Mouse (Mus musculus): ENCODE measurements around the gene Chrna5. TPM values are rescaled to one million over a fixed set of nuclear protein-coding genes. Genes with fewer than 3 reads are reported as not detected.

The Chrna5 gene
- total RNA-seq (2014; fragmentation: Nextera tagmentation) = 1.4 and 2.9 TPM in 2 replicates
- total RNA-seq (2017) = 0.33 and 0.76 TPM in 2 replicates
- 0.16 and 0.32 TPM in 2 replicates for polyA plus RNA-seq (2012)

- H3K4me3 ChIP-seq (ENCODE audit: low read depth, low read length) = peak within 1 kb of the TSS; percentile 72
- no peak for TF ChIP-seq CTCF (IDR thresholded peaks at IDR 0.05; ENCODE audit: low read depth, low read length)
- TF ChIP-seq TAL1 (conservative IDR thresholded peaks at IDR 0.05; ENCODE audit: low read depth, low read length) = no peak
- no peak for TF ChIP-seq POLR2AphosphoS5 (IDR thresholded peaks at IDR 0.05; ENCODE audit: insufficient replicate concordance, low read depth, low read length)
- TF ChIP-seq GATA1 (IDR thresholded peaks at IDR 0.05; ENCODE audit: borderline replicate concordance, low read length) = no peak
- TF ChIP-seq GATA2 (IDR thresholded peaks at IDR 0.05; ENCODE audit: borderline replicate concordance, low read depth, low read length) = no peak
- ATAC-seq (ENCODE audit: extremely low read depth, insufficient number of reproducible peaks, low FRiP score, poor library complexity, severe bottlenecking) (no peak), DNase-seq (ENCODE audit: low spot score) (no peak)
- peaks cover 52% of the 10 kb centered on the region for H3K27me3 ChIP-seq (ENCODE audit: insufficient read depth, low read length)
- no peaks in the 10 kb centered on the region for H3K36me3 ChIP-seq (replicated peaks)
- peaks cover 19% of the 10 kb centered on the region for H3K4me1 ChIP-seq (ENCODE audit: insufficient read depth, low read depth, low read length)
- H3K9me3 ChIP-seq (replicated peaks) = no peaks in the 10 kb centered on the region; the same call in 1 of the 2 replicates
These were observed at the start of gene Chrna5 for GRCm38 (mm10) chr9:54980674-54981073. Gene Chrna5 (plus strand): TSS chr9:54980880.

- Histone ChIP-seq H3K4me3 (ENCODE audit: low read depth, low read length) (no peak overlapping the region), H3K4me1 (ENCODE audit: insufficient read depth, low read depth, low read length) (no peaks in the 10 kb centered on the region), H3K9me3 (replicated peaks) (no peaks in the 10 kb centered on the region), H3K36me3 (replicated peaks) (no peaks in the 10 kb centered on the region), H3K27me3 (ENCODE audit: insufficient read depth, low read length) (peaks cover 14% of the 10 kb centered on the region)
- ATAC-seq (ENCODE audit: extremely low read depth, insufficient number of reproducible peaks, low FRiP score, poor library complexity, severe bottlenecking) (no peak), DNase-seq (ENCODE audit: low spot score) (no peak)
- TF ChIP-seq TAL1 (conservative IDR thresholded peaks at IDR 0.05; ENCODE audit: low read depth, low read length) (no peak), POLR2AphosphoS5 (IDR thresholded peaks at IDR 0.05; ENCODE audit: insufficient replicate concordance, low read depth, low read length) (no peak), GATA1 (IDR thresholded peaks at IDR 0.05; ENCODE audit: borderline replicate concordance, low read length) (no peak), CTCF (IDR thresholded peaks at IDR 0.05; ENCODE audit: low read depth, low read length) (0 out of 2 replicates have a peak, but pooled peaks have one; percentile 14), GATA2 (IDR thresholded peaks at IDR 0.05; ENCODE audit: borderline replicate concordance, low read depth, low read length) (no peak)
These were observed 48.9 kb upstream of the Chrna5 start for GRCm38 (mm10) chr9:54931765-54932164.

DNA sequence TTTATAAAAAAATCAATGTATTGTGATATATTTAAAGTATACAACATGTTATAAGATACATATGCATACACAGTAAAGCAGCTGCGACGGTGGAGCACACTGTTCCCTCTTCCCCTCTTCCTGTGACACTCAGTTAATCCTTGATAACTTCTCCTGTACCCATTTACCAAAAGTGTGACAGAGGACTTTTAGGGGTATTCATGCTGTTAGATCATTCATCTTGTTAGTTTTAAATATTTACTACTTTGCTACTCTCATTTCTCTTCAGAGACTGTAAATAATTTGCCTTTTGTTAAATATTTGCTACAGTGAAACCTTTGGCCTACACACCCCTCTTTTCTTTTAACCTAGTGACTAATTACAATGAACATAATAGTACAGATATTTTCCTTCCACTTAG, 48.3 kb upstream of the Chrna5 start:
- H3K9me3 ChIP-seq (replicated peaks) = no peaks in the 10 kb centered on the region
- DNase-seq (ENCODE audit: low spot score) (no peak), ATAC-seq (ENCODE audit: extremely low read depth, insufficient number of reproducible peaks, low FRiP score, poor library complexity, severe bottlenecking) (no peak)
- no peak overlapping the region for H3K4me3 ChIP-seq (ENCODE audit: low read depth, low read length)
- H3K36me3 ChIP-seq (replicated peaks) = no peaks in the 10 kb centered on the region
- H3K4me1 ChIP-seq (ENCODE audit: insufficient read depth, low read depth, low read length) = no peaks in the 10 kb centered on the region
- H3K27me3 ChIP-seq (ENCODE audit: insufficient read depth, low read length) = peaks cover 14% of the 10 kb centered on the region
- TF ChIP-seq GATA1 (IDR thresholded peaks at IDR 0.05; ENCODE audit: borderline replicate concordance, low read length) (no peak), POLR2AphosphoS5 (IDR thresholded peaks at IDR 0.05; ENCODE audit: insufficient replicate concordance, low read depth, low read length) (no peak), TAL1 (conservative IDR thresholded peaks at IDR 0.05; ENCODE audit: low read depth, low read length) (no peak), GATA2 (IDR thresholded peaks at IDR 0.05; ENCODE audit: borderline replicate concordance, low read depth, low read length) (no peak), CTCF (IDR thresholded peaks at IDR 0.05; ENCODE audit: low read depth, low read length) (no peak)

GRCm38 (mm10) chr9:54942071-54942470, 38.6 kb upstream of the Chrna5 start:
- peaks cover 16% of the 10 kb centered on the region for H3K27me3 ChIP-seq (ENCODE audit: insufficient read depth, low read length)
- H3K4me3 ChIP-seq (ENCODE audit: low read depth, low read length) = no peak overlapping the region
- H3K9me3 ChIP-seq (replicated peaks) = no peaks in the 10 kb centered on the region
- no peaks in the 10 kb centered on the region for H3K4me1 ChIP-seq (ENCODE audit: insufficient read depth, low read depth, low read length)
- DNase-seq (ENCODE audit: low spot score) (no peak), ATAC-seq (ENCODE audit: extremely low read depth, insufficient number of reproducible peaks, low FRiP score, poor library complexity, severe bottlenecking) (no peak)
- H3K36me3 ChIP-seq (replicated peaks) = no peaks in the 10 kb centered on the region
- TF ChIP-seq TAL1 (conservative IDR thresholded peaks at IDR 0.05; ENCODE audit: low read depth, low read length) = no peak
- no peak for TF ChIP-seq GATA1 (IDR thresholded peaks at IDR 0.05; ENCODE audit: borderline replicate concordance, low read length)
- TF ChIP-seq GATA2 (IDR thresholded peaks at IDR 0.05; ENCODE audit: borderline replicate concordance, low read depth, low read length) = no peak
- no peak for TF ChIP-seq CTCF (IDR thresholded peaks at IDR 0.05; ENCODE audit: low read depth, low read length)
- TF ChIP-seq POLR2AphosphoS5 (IDR thresholded peaks at IDR 0.05; ENCODE audit: insufficient replicate concordance, low read depth, low read length) = no peak

DNA sequence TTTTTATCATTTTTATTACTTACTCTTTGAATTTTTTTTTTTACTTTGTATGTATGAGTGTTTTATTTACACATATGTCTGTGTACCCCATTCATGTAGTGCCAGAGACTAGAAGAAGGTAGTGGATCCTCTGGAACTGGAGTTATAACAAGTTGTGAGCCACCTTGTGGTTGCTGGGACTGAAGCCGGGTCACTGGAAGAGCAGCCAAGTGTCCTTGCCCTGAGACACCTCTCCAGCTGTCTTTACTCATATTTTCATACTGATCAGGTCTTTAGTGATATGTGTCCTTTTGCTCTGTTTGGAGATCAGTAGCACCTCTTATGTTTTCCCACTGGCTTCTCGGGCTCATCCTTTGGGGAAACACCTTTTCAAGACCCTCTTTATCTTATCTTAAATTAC, 36.2 kb upstream of the Chrna5 start:
- H3K27me3 ChIP-seq (ENCODE audit: insufficient read depth, low read length) = peaks cover 17% of the 10 kb centered on the region
- H3K36me3 ChIP-seq (replicated peaks) = no peaks in the 10 kb centered on the region
- H3K4me1 ChIP-seq (ENCODE audit: insufficient read depth, low read depth, low read length) = peaks cover 2% of the 10 kb centered on the region
- no peak for DNase-seq (ENCODE audit: low spot score)
- ATAC-seq (ENCODE audit: extremely low read depth, insufficient number of reproducible peaks, low FRiP score, poor library complexity, severe bottlenecking) = no peak
- H3K9me3 ChIP-seq (replicated peaks) = no peaks in the 10 kb centered on the region
- TF ChIP-seq POLR2AphosphoS5 (IDR thresholded peaks at IDR 0.05; ENCODE audit: insufficient replicate concordance, low read depth, low read length) (no peak), GATA2 (IDR thresholded peaks at IDR 0.05; ENCODE audit: borderline replicate concordance, low read depth, low read length) (no peak), GATA1 (IDR thresholded peaks at IDR 0.05; ENCODE audit: borderline replicate concordance, low read length) (no peak), CTCF (IDR thresholded peaks at IDR 0.05; ENCODE audit: low read depth, low read length) (no peak), TAL1 (conservative IDR thresholded peaks at IDR 0.05; ENCODE audit: low read depth, low read length) (no peak)
- no peak overlapping the region for H3K4me3 ChIP-seq (ENCODE audit: low read depth, low read length)

DNA sequence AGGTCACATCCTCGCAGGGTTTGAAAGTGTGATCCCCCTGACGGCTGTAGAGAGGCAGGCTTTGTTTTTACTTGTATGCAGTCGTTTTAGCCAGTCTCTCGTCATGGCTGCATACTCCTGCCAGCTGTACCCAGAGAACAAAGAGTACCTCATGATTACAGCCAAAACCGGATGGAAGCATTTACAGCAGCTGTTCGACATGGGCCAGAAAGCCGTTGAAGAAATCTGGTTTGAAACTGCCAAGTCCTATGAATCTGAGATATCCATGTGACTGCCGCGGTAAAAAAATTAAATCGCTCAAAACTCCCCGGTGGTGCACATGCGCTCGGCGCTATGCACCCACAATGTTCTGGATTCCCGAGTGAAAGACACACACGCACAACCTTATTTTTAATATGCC, 34.4 kb upstream of the Chrna5 start:
- peaks cover 5% of the 10 kb centered on the region for H3K4me1 ChIP-seq (ENCODE audit: insufficient read depth, low read depth, low read length)
- no peak overlapping the region for H3K4me3 ChIP-seq (ENCODE audit: low read depth, low read length)
- DNase-seq (ENCODE audit: low spot score) = no peak
- no peak for TF ChIP-seq GATA1 (IDR thresholded peaks at IDR 0.05; ENCODE audit: borderline replicate concordance, low read length)
- TF ChIP-seq CTCF (IDR thresholded peaks at IDR 0.05; ENCODE audit: low read depth, low read length) = no peak
- no peak for TF ChIP-seq TAL1 (conservative IDR thresholded peaks at IDR 0.05; ENCODE audit: low read depth, low read length)
- no peak for TF ChIP-seq POLR2AphosphoS5 (IDR thresholded peaks at IDR 0.05; ENCODE audit: insufficient replicate concordance, low read depth, low read length)
- TF ChIP-seq GATA2 (IDR thresholded peaks at IDR 0.05; ENCODE audit: borderline replicate concordance, low read depth, low read length) = no peak
- H3K27me3 ChIP-seq (ENCODE audit: insufficient read depth, low read length) = peaks cover 17% of the 10 kb centered on the region
- no peaks in the 10 kb centered on the region for H3K36me3 ChIP-seq (replicated peaks)
- ATAC-seq (ENCODE audit: extremely low read depth, insufficient number of reproducible peaks, low FRiP score, poor library complexity, severe bottlenecking) = no peak
- no peaks in the 10 kb centered on the region for H3K9me3 ChIP-seq (replicated peaks)

All from G1E (cell line).